Mouse (Mus musculus): Measurements from ENCODE around the gene H2afb2. TPM values are rescaled to one million over a fixed set of nuclear protein-coding genes. Genes with fewer than 3 reads are reported as not detected.

The H2afb2 gene
- not detected in 2 replicates for polyA plus RNA-seq (2015; fragmentation: Nextera tagmentation; extraction: Ambion mirVana)

DNA sequence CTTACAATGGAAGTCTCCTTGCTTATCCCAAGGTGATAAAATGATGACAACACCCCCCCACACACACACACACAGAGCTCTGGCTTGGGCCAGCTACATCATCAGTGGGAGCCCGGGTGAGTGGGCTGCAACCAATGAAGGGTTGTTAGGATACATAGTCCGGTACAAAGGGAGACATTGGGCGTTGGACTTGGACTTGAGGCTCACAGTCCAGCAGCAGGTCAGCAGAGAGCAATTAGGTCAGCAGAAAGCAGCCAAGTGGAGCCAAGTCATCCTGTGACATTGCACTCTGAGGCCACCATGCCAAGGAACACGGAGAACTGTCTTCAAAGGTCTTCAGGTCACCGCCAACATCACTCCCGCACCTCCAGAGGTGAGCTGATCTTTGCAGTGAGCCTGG, at the start of gene H2afb2:
Gene H2afb2 (plus strand): TSS at position 301 of the 400 bp plus-strand sequence.
- ATAC-seq (ENCODE audit: low FRiP score, low read depth): no peak
- no peak within 1 kb of the TSS for H3K27ac ChIP-seq (replicated peaks)

More for the DNA sequence above, at the start of gene H2afb2:
- H3K9me3 ChIP-seq: no peaks in the 10 kb centered on the region
- no peak within 1 kb of the TSS for H3K4me2 ChIP-seq
- no peaks in the 10 kb centered on the region for H3K36me3 ChIP-seq
- 88% methylated on average over 6 of the region's 6 CpGs for WGBS
- no peaks in the 10 kb centered on the region for H3K4me1 ChIP-seq (replicated peaks)
- H3K4me3 ChIP-seq: no peak within 1 kb of the TSS
- no peak within 1 kb of the TSS for H3K9ac ChIP-seq
- no peaks in the 10 kb centered on the region for H3K27me3 ChIP-seq

Other genes starting within 250 kb of the H2afb2 start
- not detected in 2 replicates for gene Cpxcr1, start 232.2 kb upstream of the H2afb2 start, polyA plus RNA-seq (2015; fragmentation: Nextera tagmentation; extraction: Ambion mirVana)